Mouse (Mus musculus) embryo, embryonic 10 days (tissue): ENCODE results near the gene Chrm3.

Experiments
- DNase-seq: peaks from one replicate; pipeline ENCODE4 v3.0.0-alpha.2; 2015; ENCODE audit warnings: low spot score

Gene Chrm3

DNA sequence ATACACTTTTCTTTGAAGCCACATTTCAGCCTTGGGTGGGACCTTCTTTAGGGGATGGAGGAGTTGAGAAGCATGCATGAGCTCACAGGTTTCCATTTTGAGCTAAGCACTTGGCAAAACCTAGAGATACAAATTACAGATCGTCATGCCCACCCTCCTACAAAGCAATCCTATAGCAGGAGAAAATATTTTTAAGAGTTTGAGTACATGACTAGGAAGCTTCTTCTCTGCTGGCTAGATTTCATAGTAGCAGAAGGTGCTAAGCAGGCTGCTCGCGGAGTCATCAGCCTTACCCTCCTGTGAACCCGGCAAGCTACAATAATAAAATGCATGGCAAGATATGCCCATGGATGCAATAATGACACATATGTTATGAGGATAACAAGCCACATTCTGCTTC lies 124.4 kb downstream of the Chrm3 start:
- DNase-seq = no peak

DNA sequence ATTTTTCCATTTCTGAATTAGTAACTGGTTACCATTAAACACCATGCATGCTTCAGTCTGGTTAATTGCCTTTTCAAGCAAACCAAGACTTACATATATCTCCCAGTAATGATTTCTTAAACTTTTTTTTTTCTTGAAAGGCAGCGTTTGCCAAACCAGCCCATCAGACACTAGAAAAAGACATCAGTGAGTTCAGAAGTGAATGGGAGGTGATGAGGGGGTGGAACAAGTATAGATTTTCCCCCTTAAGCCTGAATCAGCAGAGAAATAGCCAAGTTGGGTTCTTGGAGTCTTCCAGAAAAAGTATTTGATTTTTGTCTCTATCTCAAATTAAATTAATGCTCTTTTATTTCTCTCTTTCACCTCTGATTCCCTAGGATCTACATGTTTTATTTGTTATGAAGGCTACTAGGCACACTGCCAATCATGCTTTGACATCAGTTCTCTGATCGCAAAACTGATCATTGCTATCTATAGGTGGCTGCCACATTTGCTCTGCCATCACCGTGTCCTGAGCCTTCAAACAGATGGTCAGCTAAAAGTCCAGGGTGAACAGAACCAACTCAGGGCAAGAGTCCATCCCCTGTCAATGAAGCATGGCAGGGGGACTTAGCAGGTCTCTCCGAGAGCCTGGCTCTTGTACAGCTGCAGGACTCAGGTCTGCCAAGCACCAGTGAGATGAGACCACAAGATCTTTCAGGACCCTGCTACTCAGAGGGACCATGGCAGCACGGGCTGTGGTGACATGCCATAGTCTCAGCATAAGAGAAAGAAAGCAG lies 125.1 kb downstream of the Chrm3 start:
- no peak for DNase-seq

DNA sequence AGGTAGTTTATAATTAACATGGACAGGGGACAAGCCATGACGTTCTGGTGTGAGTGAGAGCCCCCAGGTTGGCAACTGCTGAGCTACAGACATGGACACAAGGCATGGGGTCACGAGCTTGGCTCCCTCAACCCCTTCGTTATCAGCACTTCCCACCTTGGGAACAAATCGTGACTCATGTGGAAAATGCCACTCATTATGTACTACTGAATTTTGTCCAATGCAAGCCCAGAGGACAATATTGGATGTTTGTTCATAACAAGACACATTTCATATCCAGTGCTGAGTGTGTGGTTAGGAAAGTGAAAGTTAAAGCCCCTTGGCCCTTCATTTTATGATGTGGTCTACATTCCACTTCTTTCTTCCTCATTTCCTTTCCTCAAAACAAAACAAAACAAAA lies 140.2 kb downstream of the Chrm3 start:
- no peak for DNase-seq

DNA sequence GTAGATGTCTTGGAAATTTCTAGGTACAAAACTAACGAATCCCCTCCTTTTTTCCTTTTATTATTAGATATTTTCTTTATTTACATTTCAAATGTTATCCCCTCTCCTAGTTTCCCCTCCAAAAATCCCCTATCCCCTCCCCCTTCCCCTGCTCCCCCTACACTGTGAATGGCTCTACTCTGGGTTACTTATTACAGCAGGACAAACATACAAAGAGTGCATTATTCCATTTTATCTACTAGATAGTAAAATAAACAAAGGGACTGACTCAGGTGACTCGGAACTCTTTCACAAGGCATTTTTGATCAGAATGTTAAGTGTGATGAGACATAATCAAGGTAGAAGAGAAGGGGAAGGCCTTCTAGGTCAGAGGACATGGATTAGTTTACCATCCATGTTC lies 148.5 kb downstream of the Chrm3 start:
- no peak for DNase-seq

DNA sequence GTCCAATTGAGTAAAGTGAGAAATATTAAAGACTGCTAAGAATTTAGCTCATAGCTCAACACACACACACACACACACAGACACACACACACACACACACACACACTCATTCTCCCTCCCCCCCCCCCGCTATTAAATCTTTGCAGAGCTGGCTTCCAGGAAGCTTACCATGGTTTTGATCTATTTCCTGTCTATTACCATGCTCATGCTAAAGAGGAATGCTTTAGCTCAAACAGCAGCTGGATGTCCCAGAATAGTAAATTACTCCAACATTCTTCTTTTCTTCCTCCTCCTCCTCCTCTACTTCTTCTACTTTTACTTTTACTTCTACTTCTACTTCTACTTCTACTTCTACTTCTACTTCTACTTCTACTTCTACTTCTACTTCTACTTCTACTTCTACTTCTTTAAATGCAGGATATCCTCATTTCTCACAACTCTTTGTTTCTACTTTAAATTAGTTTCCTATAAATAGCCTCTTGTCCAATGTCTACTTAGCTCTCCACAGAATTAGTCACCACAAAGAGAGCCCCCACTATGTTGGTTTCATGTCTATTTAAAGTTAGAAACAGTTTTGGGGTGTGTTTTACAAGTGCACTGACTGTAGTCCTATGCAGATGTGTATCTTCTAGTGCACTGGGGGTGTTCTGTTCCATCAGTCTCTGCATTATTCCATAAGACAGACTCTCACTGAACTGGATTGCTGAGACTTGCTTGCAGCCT lies 150.0 kb downstream of the Chrm3 start:
- no peak for DNase-seq

DNA sequence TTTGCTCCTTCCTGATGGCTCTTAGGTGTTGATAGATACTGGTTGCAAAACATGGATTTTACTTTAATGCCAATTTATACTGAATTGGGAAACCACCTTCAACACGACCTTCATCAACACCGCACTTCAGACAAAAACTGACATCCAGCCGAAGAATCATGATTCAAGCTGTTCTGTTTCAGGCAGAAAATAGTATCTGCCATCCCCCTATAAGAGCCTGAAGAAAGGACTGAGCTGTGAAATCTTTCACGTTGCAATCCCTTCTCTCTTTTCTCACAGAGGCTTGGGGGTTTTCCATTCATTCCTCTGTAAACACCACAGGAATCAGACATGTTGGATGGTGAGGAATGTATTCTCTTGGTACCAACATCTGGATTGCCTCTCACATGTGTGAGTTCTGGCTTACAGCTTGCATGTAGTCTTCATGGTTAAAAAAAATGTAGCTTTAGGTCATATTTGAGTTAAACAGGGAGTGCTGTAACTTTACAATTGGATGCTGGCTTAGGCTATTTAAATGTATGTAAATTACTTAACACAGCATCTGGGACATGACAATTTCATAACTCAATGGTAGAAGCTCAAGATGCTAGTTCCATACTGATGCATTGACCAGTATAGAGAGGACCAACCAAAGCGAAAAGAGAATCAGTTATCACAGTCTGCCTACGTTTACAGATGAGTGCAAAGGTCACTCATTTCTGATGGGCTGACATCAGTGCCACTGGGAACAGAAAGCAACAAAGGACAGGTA lies 161.3 kb downstream of the Chrm3 start:
- DNase-seq = no peak

DNA sequence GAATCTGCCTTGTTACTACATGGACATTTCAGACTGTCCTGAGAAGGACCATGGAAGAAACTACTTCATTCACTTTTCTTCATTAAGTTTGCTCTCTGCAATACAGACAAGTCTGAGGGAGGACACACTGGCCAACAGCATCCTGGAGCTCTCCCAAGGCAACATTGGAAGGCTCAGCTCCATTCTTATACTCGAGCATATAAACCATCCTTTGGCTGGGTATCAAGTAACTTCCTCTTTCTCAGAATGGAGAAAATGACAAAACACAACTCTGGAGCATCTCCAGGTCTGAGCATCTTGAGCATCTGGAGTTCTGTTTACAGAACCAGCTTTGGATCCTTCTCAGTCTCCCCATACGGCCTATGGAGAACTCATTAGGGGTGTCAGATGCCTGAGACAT lies 170.8 kb downstream of the Chrm3 start:
- no peak for DNase-seq

DNA sequence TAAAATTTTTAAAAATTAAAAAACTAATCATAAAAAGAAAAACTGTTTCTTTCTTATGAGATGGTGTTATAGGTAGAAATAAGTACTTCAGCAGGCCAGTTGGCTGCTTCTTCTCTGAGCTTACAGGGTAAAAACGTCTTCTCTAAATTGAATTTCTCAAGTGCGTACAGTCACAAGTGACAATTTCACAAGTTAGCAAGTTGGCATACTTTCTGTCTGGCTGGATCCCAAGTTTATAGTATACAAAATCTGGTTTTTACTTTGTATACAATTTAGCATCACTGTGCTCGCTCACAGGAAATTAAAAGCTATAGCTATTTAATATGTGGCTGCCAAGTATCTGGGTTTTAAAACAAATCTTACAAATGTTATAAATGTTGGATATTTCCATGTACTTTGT lies 172.7 kb downstream of the Chrm3 start:
- DNase-seq = no peak

DNA sequence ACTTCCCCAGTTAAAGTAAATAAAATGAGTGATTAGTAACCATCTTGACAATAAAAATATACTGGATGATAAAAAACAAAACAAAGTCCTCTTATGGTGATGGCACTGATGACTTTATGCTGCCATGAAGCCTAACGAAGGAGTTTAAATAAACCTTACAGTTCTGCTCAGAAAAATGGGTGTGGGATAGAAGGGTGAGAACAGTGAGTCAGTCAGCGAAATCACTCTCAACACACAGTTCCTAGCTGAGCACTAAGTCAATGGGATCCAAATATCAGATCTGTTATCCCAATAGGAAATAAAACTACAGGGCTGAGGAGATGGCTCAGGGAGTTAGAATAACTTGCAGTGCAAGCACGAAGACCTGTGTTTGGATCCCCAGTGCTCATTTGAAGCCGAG lies 176.8 kb downstream of the Chrm3 start:
- no peak for DNase-seq

DNA sequence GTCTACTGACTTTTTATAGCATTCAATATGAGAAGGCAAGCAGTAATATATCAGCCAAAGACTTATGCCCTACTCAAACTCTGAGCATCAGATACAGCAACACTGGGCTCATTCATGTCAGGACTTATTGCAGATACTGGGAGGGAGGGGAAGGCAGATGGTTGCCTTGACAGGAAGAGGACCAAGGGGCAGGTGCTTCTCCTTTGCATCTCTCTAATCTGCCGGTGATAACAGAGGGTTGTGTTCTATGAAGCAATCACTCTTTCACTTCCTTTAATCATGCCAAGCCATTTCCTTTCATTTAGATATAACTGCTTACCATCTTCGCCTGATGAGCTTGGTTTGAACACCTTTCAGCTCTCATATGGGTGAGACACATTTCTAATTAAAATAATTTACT lies 177.9 kb downstream of the Chrm3 start:
- no peak for DNase-seq

DNA sequence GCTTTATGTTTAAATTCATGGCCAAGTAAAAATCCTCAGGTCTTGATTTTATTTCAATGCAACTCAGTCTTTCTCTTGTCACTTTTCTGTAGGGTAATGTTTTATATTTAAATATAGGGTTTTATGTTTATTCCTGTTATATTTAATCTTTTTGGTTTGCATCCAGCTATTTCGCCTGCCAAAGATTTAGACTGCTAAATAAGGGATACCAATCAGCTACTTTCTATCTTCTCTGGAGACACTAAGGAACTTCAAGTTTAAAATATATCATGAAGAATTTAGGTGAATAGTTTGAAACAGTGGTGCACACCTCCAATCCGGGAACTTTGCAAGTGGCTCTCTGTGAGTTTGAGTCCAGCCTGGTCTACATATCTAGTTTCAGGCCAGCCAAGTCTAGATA lies 190.1 kb downstream of the Chrm3 start:
- no peak for DNase-seq

DNA sequence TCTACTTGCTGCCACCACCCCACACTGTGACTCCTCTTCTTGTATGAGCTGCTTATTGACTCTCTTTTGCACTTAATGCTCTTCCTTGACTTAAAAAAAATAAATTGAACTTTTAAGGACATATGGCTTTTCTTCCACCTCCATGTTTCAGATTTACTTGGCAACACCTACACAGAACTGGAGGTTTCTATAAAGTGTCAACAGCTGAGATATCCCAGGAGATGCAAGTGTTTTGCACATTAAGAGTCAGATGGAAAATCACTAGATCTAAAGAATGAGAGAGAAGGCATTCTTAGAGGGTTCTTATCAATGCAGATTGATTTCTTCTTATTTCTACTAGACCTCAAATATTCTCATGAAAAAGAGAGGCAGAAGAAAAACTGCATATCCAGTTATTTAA lies 197.3 kb downstream of the Chrm3 start:
- no peak for DNase-seq

DNA sequence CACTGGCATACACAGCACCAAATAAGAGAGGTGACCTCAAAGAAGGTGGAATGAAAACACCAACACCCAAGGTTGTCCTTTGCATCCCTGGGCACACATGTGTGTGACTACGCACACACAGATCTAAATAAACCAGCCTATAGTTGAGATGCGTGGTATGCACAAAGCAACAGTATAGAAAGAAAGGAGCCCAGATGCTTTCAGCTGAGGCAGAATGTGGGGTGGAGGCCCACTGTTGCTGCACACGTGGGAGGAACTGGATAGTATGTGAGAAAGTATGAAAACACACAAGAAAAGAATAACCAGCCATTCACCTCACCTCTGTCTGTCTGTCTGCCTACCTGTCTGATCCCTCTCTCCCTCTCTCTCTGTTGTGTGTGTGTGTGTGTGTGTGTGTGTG lies 203.2 kb downstream of the Chrm3 start:
- DNase-seq = no peak

DNA sequence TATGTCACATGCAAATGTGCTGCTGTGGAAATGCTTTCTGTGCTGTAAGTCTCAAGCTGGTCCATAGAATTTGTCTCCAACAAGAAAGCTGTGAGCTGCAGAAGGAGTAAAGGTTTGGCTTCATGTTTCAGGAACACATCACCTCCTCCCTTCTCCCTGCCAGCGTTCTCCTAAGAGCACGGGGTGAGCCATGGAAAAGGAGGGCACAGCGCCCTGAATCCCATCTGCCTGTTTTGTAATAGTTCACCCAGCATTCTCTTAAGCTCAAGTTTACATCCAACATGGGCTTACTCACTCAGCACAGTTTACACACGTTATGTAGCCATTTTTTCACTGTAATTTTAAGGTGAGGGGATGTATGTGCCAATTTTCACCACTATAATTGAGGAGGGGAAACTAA lies 220.1 kb downstream of the Chrm3 start:
- DNase-seq = no peak

DNA sequence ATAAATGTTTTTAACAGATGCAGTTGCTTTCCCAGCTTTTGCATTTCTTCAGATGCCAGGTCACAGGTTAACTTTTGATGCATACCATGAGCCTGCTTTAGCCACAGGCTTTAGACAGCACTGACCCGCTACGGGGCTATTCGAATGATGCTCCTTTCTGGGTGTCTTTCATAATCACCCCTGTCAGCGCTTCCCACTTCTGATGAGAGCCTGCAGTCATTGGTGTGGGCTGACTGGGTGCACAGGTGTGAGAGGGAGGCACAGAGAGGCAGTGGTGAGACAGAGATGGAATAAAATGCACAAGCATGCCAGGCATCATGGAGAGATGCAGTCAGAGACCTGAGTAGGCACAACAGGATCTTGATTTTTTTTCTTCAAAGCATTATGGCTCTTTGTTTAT lies 221.8 kb downstream of the Chrm3 start:
- DNase-seq = no peak

DNA sequence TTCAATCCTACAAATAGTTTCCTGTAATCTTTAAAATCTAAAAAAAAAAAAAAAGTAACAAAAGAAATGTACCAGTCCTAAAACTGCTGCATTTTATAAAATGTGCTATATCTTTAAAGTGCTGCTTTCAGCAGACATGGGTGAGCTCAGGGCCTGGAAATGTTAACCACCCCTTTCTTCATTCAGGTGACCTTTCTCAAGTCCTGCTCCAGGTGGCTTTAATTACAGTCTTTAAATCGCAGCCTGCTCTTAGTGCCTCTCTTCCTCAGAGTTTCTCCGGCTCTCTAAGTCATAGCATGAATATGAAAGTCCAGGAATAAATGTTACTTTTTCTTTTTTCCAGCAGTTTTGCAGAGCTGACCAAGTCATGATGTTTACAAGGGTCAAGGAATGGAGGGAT lies 229.6 kb downstream of the Chrm3 start:
- peak; percentile 21 for DNase-seq

DNA sequence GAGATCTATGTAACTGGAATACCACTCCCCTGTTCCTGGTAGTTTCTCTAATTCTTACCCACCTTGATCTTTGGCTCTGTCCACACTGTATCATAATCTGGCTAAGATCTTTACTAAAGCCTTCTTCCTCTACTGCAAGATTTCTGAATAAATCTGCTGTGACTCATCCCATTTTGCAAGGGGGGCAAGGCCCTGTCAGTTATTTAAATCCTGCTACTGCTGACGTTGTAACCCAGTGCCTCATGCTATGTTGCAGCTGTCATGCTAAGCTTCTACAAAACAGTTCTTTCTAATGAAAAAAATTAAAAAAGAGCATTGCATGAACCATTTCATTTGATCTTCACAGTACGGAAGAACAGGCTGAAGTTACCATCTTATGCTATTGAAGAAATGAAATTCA lies 248.4 kb downstream of the Chrm3 start:
- no peak for DNase-seq

DNA sequence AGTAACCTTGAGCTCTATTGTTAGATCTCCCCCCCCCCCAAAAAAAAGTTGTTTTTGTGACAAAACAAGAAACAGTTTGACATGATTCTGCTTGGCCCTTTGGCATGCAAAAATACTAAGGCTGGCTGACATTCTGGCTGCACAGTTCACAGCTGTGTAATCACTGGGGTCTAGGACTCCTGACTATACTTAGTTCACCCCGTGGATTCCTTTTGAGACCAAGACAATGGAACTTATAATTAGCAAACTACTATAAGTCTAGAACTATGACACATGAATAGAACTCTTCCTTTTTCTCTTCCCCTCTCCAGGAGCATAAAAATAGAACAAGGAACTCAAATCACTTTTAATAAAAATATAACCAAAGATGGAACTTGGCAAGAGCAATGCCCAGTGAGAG lies 251.1 kb downstream of the Chrm3 start:
- DNase-seq = no peak

DNA sequence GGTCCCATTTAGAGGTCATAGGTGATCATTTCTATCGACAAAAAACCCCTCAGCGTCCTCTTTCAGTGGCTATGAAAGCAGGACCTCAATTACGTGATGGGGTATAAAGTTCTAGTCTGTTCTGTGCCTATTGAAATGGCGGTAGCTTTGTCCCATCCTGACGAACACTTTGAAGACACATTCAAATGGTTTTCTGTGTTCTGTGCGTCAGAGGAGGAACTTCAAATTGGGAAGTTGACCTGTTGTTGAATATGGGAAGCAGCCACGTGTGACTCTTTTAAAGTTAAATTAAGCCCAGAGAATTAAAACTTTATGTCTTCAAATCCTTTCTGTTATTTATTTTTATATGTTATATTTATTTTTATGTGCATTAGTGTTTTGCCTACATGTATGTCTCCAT lies 253.3 kb downstream of the Chrm3 start:
- DNase-seq = no peak

DNA sequence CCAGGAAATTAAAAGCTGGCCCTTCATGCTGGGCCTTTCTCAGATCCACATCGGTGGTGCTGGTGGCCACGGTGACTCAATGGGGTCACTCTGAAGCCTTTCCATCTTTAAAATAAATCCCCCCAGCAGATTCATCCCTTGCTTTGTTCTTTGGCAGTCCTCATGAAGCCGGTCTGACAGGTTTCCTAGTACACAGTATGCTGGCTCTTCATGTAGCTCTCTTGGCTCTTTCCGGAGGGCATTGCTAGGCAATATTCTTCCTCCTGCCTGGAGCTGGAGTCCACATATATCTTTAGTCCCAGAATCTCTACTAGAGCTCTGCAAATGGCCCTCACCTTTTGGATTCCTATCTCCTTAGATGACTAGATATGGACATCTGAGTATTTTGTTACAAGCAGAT lies 269.9 kb downstream of the Chrm3 start:
- no peak for DNase-seq

DNA sequence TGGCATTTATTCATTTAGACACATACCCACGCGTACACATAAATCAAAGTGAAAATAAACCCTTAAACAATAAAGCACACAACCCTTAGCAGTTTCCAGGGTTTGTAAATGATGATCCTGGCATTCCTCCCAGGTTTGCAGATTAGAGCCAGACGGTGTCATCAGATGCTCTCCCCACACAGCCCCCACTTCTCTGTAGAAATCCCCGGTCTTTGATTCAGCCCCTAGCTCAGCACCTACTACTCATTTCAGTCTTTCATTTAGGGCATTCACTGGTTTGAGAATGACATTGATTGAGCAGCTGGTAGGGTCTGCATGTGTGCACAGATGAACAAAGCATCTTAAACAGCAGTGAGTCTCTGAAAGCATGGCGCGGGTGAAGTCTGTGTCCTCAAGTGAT lies 274.3 kb downstream of the Chrm3 start:
- no peak for DNase-seq

DNA sequence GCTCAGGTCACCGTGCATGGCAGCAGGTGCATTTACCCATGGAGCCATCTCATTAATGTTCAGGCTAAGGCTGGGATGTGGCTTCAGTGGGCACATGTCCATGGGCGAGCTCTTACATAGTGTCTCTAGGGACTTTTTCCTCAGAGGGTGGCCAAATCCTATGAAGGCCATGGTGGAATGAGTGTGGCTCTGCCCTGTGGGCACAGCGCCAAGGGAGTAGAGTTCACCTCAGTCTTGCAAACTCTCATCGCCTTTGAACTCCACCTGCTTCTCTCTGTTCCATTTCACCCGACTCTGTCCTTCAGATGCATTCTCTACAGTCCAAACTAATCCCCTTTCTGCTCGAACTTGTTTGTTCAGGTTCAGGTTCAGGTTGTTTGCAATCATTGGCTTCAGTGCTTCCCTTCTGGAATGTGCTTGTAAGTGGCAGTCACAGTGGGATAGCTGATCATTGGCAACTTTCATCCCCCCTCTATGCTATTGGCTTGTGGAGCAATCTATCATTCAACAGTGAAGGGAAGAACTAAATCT lies 278.7 kb downstream of the Chrm3 start:
- DNase-seq = no peak

DNA sequence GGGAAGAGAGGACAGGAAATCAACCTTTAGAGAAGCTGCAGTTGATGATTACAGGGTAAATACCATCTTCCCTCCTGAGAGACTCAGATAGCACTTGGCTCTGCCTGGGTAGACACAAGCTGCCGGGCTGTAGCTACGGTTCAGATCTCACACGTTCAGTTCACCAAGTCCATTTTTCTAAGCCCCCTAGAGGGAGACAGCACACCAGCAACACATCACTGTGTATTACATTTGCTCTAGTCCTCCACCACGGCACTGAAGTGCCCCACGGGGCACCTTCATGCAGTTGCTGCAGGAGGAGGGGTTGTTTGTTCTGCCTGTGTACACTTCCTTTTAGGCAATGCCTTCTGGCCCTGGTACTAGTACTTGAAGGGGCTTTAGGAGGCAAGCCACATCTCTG lies 289.5 kb downstream of the Chrm3 start:
- DNase-seq = peak; percentile 43
